Mouse (Mus musculus) cerebellum, postnatal 10 days (tissue): ENCODE results near the gene Naa10.

Source experiments
- DNase-seq, 2 experiments: peaks; one replicate each; pipeline ENCODE4 v3.0.0; 2021; ENCODE audit warnings: mixed read lengths in 2 of 2

The Naa10 gene

GRCm38 (mm10) chrX:73921823-73922549 lies at the start of gene Naa10, which contains the start of gene Arhgap4:
Naa10 (minus strand) TSS chrX:73921944.
Arhgap4 (minus strand) TSS chrX:73921870.
- DNase-seq = peak; percentile 97

- no peak for DNase-seq
Observed at GRCm38 (mm10) chrX:73970781-73971180, 49.0 kb upstream of the Naa10 start.

- DNase-seq = no peak
Observed at GRCm38 (mm10) chrX:73969729-73970128, 48.0 kb upstream of the Naa10 start.

- DNase-seq = no peak
Observed at GRCm38 (mm10) chrX:73969167-73969566, 47.4 kb upstream of the Naa10 start.

GRCm38 (mm10) chrX:73967177-73968075 lies 45.7 kb upstream of the Naa10 start:
- peak; percentile 93 to 94 for DNase-seq

GRCm38 (mm10) chrX:73966248-73967176 lies 44.8 kb upstream of the Naa10 start, which contains the start of gene Hcfc1:
Hcfc1 (minus strand) TSS chrX:73966357.
- DNase-seq = peak; percentile 92 to 94

GRCm38 (mm10) chrX:73965307-73965706 lies 43.6 kb upstream of the Naa10 start:
- DNase-seq = peak; percentile 52 to 70

- DNase-seq = no peak
Observed at GRCm38 (mm10) chrX:73964363-73964762, 42.6 kb upstream of the Naa10 start.

- DNase-seq = no peak
Observed at GRCm38 (mm10) chrX:73954988-73955387, 33.2 kb upstream of the Naa10 start.

GRCm38 (mm10) chrX:73952603-73953002 lies 30.9 kb upstream of the Naa10 start:
- no peak for DNase-seq

- no peak for DNase-seq
Observed at GRCm38 (mm10) chrX:73949341-73949740, 27.6 kb upstream of the Naa10 start.

- DNase-seq = peak; percentile 75 to 78
Observed at GRCm38 (mm10) chrX:73948647-73949046, 26.9 kb upstream of the Naa10 start.

GRCm38 (mm10) chrX:73946896-73947295 lies 25.2 kb upstream of the Naa10 start:
- no peak for DNase-seq

- no peak for DNase-seq
Observed at GRCm38 (mm10) chrX:73942294-73942693, 20.6 kb upstream of the Naa10 start.

- DNase-seq = no peak
Observed at GRCm38 (mm10) chrX:73941860-73942259, 20.1 kb upstream of the Naa10 start.

- DNase-seq = no peak
Observed at GRCm38 (mm10) chrX:73931871-73932270, 10.1 kb upstream of the Naa10 start.

GRCm38 (mm10) chrX:73930402-73931062 lies 8.8 kb upstream of the Naa10 start, which contains the start of gene Renbp:
Renbp (minus strand) TSS chrX:73930850.
- peak; percentile 38 to 48 for DNase-seq

- peak; percentile 26 to 30 for DNase-seq
Observed at GRCm38 (mm10) chrX:73922550-73922882, 772 bp upstream of the Naa10 start.

GRCm38 (mm10) chrX:73921285-73921822 lies 390 bp downstream of the Naa10 start:
- peak in 1 of 2 experiments; percentile 18 for DNase-seq

GRCm38 (mm10) chrX:73918631-73919030 lies 3.1 kb downstream of the Naa10 start:
- no peak for DNase-seq

- no peak for DNase-seq
Observed at GRCm38 (mm10) chrX:73916945-73917344, 4.8 kb downstream of the Naa10 start.
